Mouse (Mus musculus) spleen, postnatal 10 days (tissue): ENCODE results near the gene Tgfb2.

ENCODE experiments used
- DNase-seq, 2 experiments: peaks; one replicate each; pipeline ENCODE4 v3.0.0; 2021 to 2022; ENCODE audit warnings: low spot score in 2 of 2

Gene Tgfb2

DNA sequence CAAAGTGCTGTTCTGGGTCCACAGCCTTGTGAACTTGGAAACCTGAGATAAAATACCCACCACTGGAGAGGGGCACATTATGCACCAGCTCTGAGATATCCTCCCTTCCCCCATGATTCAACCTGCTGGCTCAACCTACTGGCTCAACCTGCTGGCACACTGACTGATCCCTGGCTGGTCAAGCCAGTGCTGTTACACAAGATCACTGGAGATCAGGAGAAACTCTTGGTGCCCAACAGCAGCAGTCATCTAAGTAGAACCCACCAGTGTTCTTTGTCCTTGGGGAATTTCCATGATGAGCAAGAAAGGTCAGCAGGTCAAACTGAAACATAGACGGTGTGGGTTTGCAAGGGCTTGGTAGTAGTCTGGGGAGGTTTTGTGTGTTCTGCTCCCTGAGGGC is 49.6 kb downstream of the Tgfb2 start:
- DNase-seq, result no peak

DNA sequence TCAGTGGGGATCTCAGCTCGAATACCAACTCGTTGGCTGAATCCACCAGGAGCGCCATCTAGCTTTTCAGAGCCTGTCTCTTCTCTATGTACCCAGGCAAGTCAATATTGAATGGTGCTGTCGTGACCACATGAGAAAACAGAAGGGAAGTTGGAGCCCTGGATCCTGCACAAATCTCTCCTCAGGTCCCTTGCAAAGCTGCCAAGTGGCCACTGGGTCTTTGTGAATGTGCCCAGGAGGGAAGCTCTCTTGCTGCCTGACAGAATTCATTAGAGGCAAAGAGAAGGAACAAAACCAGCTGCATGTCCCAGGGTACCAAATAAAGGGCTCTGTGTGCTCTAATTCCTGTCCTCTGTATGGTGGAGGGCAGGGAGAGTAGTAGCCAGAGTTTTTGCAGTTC is 50.7 kb downstream of the Tgfb2 start:
- DNase-seq, result no peak

- no peak for DNase-seq
Measured at GRCm38 (mm10) chr1:186652208-186652607, 53.6 kb downstream of the Tgfb2 start.

- no peak for DNase-seq
Measured at GRCm38 (mm10) chr1:186650011-186650410, 55.8 kb downstream of the Tgfb2 start.

- DNase-seq, result no peak
Measured at GRCm38 (mm10) chr1:186637304-186638213, 68.2 kb downstream of the Tgfb2 start.

DNA sequence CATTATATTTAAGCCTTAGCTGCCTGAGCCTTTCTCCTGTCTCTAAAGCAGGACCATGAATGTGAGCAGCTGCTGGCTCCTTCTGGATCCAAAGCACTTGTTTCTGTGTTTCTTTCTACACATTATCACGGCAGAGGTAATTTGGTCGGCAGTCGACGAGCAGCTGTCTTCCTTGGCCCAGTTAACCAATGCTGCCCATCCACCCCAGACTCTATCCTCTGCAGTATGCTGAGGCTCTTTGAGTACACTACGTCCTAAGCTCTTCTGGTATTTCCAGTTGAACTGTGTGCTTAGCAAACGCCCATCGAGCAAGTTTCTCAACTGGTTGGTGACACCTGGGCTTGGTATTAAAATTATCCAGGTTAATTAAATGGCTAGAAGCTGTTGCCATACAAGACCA is 70.7 kb downstream of the Tgfb2 start:
- DNase-seq, result no peak

- DNase-seq, result no peak
Measured at GRCm38 (mm10) chr1:186631457-186631856, 74.3 kb downstream of the Tgfb2 start.

DNA sequence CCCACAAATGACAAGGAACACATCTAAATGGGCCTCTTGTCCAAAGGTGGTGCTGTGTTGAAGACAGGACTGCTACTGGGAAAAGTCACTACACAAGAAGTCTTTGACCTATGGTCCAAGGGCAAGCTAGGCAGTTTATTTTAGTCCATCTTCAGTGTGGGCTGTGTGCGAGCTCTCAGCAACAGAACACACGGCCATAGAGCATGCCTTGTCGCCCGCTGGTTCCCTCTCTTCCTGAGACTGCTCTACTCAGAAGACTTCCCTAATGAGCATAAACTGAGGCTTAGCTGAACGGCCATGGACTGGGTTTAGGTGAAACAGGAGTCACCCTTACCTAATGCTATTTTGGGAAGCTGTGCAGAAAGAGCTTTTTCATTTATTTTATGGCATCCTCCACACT is 74.8 kb downstream of the Tgfb2 start:
- DNase-seq, result no peak

DNA sequence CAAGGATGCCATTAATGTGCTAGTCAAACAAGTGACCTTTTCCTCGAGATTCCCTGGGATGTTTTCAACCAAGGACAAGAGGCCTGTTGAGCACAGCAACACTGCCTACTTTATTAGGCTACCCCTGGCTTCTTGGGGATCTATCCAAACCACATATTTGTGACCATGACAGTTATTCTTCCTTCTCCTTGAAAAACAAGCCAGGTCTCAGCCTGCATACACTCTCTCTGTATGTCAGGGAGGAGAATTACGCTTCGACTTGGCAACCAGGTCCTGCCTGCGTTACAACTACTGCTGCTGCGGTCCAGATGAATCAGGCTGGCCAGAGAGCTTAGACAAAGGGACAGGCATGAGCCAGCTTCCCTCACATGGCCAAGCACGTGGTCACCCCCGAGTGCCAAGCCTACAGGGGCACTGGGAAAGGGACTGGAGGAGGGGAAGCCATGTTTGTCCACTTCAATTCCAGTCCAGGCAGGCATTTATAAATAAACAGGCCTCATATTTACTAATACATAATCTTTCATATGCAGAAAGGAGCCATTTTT is 78.3 kb downstream of the Tgfb2 start:
- DNase-seq, result no peak

DNA sequence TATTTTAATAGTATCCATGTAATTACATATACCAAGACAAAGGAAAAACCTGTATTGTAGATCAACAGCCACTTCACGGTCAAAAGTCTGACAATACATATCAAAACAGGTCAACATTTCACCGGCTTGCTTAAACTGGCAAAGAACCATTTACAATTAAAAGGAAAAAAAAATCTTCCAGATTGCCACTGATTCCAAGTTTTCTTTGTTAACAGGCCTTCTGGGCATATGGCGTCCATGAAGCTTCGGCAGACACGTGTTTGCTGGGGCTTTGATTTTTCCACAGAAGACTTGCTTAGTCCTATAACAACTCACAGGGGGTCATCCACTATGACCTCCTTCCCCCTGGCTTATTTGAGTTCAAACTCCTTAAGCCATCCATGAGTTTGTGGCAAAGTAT is 81.3 kb downstream of the Tgfb2 start:
- DNase-seq, result no peak

DNA sequence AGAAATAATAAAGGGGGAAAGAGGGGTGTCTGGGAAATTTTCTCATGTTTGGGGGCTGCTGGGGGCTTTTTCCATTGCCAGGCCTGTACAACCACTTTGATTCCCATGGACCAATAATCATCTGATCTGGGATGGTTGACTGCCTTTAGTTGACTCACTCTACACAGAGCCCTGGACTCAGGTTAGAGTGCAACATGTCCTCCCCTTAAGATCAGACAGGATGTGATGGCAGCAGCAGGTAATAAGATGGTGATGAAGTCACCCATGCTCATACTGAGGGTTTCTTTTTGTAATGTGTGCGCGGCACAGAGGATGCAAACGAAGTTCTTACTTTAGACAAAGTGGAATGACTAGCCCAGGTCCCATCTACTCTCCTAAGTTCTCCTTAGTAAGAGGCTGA is 84.0 kb downstream of the Tgfb2 start:
- no peak for DNase-seq

- DNase-seq, result no peak
Measured at GRCm38 (mm10) chr1:186618285-186618684, 87.5 kb downstream of the Tgfb2 start.

- no peak for DNase-seq
Measured at GRCm38 (mm10) chr1:186611371-186611770, 94.4 kb downstream of the Tgfb2 start.

DNA sequence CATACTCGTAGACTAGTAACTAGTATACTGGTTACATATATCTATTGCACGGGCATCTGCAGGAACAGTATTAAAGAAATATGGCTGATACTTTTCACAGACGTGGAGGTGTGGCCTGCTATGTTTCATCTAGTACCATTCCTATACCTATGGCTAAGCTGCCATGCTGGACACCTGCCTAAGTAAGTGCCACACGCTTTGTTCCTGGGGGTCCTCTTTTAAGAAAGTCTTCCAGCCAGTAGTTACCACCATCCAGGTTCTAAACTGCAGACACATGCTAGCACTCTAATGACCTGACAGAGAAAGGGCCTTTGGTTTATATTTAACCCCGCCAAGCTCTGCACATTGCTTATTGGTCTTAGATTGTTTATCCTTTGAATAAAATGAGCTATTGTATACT is 95.3 kb downstream of the Tgfb2 start:
- no peak for DNase-seq

DNA sequence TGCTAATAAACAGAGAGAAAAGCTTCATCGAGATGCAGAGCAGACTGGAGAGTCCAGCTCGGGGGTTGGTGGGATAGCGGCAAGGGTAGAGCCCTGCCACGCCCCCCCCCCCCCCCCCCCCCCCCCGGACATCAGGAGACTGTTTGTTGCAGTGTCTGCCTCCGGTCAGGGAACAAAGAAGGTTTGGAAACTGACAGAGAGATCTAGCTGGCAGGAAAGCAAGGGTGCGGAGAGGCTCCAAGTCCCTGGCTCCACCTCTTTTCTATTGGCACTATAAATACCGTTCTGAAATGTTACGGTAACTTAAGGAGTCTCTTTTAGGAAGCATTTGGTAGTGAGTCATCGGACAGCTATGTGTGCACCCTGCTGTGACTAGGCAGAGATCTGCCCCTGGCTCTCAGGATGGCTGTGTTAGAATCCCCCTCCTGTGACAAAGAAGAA is 96.0 kb downstream of the Tgfb2 start:
- no peak for DNase-seq

DNA sequence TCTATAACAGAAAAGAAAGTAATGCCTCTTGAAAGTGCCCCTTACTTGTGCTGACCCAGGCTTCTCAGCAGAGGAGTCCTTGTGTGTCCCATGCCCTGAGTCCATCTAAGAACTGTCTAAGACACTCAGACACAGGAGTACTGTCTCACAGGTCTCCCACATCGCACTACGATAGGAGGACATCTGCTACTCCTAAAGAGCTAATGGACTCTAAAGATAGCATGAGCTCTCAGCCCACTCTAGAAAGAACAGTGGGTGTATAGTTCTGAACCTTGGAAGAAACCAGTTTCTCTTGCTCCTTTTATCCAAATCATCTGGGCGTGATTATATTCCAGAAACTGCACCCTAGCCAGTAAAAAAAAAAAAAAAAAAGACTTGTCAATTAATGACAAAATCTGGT is 97.7 kb downstream of the Tgfb2 start:
- DNase-seq, result no peak

GRCm38 (mm10) chr1:186605635-186606034 is 100.2 kb downstream of the Tgfb2 start:
- DNase-seq, result no peak

DNA sequence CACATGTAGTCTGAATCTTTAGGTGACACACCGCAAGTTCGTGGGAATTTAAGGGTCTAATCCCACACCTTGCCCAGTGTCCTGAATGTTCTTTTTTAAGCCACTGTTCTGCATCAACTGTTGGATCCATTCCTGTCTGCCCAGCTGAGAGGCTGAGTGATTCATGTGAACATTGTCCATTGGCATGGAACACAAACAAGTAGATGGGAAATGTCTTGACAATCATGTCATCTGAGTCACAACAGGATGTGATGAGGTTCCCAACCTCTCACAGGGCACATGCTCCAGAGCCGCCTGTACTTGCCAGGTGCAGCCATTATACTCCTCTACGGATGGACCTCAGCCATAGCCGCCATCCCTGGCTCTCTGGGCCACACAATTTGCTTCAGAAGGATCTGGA is 101.7 kb downstream of the Tgfb2 start:
- no peak for DNase-seq

GRCm38 (mm10) chr1:186588226-186588625 is 117.6 kb downstream of the Tgfb2 start:
- DNase-seq, result no peak

DNA sequence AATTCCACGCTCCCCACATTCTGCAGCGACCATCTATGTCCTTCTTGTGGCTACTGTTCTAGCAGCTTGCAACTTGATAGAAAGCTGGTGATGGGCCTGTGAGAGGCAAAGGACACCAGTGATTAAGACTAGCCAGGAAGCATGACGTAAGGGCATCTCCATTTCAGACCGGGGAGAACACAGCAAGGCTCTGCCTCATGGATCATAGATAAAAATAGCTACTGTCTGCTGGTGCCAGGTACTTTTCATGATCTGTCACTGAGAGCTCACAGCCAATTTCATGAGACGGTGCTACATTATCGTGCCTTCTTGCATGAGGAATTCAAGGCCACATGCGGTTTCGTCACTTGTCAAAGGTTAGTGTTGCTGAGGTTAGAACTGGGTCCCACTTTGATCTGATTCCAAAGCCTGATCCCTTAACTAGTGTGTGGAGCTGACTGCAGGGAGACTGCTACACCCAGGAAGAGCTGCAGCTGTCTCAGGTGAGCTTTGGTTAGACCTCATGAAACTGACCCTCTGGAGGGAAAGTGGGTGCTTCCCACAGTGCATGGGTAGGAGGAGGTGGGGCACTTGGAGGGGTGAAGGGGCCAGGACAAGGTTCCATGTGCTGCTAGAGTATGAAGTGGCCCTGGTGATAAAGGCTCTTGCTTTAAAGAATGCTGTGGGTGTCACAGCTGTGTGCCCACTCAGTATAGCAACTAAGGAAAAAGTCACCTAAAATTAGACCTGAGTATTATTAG is 118.6 kb downstream of the Tgfb2 start:
- DNase-seq, result no peak

GRCm38 (mm10) chr1:186585571-186586164 is 120.1 kb downstream of the Tgfb2 start:
- no peak for DNase-seq

GRCm38 (mm10) chr1:186583933-186584332 is 121.9 kb downstream of the Tgfb2 start:
- no peak for DNase-seq
